Mouse (Mus musculus): ENCODE results near the gene Herpud1. TPM values are rescaled to one million over a fixed set of nuclear protein-coding genes. Genes with fewer than 3 reads are reported as not detected.
"Not testable (repeated sequence)": the region's sequence is repeated elsewhere in the genome, so short reads cannot be mapped to it uniquely, and the experiment has no call there.

Herpud1 gene
- total RNA-seq, 2 experiments from 2014 or later = 58.1 to 61.1 TPM

DNA sequence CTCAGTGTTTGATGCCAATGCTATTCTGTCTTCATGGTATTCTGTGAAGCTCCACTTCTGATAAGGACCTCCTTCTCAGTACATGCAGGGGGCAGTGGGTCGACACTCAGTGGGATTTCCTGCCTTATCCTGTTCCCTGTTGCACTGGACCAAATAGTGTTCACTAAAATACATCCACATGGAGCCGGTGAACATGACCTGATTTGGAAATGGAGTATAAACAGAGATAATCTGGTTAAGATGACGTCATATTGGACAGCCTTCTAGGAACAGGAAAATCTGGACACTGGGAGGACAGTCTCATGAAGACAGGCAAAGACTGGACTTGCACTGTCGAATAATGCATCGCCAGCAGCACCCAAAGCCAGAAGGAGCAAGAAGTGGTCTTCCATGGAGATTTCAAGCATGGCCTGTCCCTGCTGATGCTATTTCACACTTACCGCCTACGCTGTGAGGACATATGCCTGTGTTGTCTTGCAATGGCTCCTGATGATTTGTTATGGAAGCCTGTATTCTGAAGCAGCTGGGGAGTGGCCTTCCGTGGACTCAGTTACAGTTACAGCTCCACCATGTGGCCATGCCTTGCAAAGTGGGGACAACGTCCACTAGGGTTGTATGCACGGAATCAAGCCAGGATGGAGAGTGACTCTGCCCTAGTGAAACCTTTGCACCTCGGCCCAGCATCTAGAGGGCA, 10.9 kb downstream of the Herpud1 start:
- intact Hi-C loops (cut with DNase I) = loop anchor here (2.0 kb wide), 1 partner anchor 54 kb away; no protein-coding TSS in a partner anchor

GRCm38 (mm10) chr8:94398587-94398986, 12.3 kb downstream of the Herpud1 start:
- intact Hi-C loops (cut with DNase I) = no loop called here
- no peak for DNase-seq (ENCODE audit: low spot score in 2 of 2)

More for the DNA sequence above, 10.9 kb downstream of the Herpud1 start:
- peak; percentile 28 to 61 for DNase-seq (ENCODE audit: low spot score in 2 of 2)

- DNase-seq (ENCODE audit: low spot score in 2 of 2) = no peak
- intact Hi-C loops (cut with DNase I) = no loop called here
These were observed 13.2 kb downstream of the Herpud1 start for GRCm38 (mm10) chr8:94399361-94399953.

DNA sequence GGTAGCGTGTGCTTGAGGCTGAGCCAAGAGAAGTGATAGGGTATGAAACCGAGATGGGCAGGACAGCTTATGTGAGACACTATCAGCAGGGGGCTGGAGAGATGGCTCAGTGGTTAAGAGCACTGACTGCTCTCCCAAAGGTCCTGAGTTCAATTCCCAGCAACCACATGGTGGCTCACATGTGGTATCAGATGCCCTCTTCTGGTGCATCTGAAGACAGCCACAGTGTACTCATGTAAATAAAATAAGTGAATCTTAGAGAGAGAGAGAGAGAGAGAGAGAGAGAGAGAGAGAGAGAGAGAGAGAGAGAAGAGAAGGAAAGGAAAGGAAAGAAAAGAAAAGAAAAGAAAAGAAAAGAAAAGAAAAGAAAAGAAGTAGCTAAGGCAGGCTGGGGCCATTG, 13.7 kb downstream of the Herpud1 start:
- intact Hi-C loops (cut with DNase I); DNase-seq (ENCODE audit: low spot score in 2 of 2): not testable (repeated sequence)

GRCm38 (mm10) chr8:94408443-94409080, 22.3 kb downstream of the Herpud1 start:
- intact Hi-C loops (cut with DNase I) = no loop called here
- DNase-seq (ENCODE audit: low spot score in 2 of 2) = no peak

DNA sequence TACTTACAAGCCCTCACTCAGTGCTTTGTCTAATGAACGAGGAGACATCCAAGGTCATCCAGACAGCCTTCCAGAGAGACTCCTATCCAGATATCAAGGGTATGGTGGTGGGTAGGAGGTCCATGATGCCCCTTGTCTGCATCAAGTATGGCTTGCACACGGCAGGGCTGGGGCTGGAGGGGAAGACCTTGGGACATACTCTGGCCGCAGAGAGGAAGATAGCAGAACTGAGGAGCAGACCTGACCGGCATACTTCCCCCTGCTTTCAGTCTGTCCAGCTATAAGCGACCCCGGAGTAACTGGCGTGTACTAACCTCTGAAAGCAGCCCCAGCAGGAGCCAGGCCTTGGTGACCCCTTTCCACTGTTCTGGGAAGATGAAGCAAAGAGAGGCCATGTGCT, 23.3 kb downstream of the Herpud1 start:
- DNase-seq (ENCODE audit: low spot score in 2 of 2) = no peak
- intact Hi-C loops (cut with DNase I) = no loop called here

DNA sequence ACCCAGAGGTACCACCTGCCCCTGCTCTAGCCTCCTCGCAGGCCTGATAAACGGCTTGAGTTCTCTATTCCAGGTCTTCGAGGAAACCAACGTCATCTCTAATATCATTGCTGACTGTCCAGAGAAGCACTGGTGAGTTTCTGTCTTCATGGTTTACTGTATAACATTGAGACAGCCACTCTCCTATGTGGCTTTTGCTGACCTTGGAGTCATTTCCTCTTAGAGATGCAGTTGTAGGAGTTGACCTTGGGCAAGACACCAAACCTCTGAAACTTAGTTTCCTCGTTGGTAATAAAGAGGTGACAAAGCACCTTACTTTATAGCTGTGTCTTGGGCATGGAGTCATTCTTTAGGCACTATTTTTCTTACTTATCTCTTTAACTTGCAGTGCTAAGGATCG, 26.3 kb downstream of the Herpud1 start:
- intact Hi-C loops (cut with DNase I) = no loop called here
- DNase-seq (ENCODE audit: low spot score in 2 of 2) = no peak

DNA sequence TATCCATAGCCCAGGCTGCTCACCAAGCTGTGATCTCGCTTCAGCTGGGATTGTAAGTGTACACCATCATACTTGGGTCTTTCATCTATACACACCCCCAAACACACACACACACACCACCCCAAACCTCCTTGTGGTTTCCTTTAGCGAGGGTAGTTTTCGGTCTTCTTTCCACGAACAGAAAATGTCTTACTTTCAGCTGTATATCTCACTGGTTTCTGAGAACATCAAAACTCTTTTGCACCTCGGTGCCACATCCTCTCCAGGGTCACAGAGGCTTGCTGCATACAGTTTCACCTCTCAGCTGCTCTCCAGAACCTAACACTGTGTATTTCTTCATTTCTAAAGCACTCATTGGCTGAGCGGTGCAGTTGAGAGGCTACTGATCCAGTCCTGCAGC, 27.3 kb downstream of the Herpud1 start:
- no peak for DNase-seq (ENCODE audit: low spot score in 2 of 2)
- intact Hi-C loops (cut with DNase I) = no loop called here

DNA sequence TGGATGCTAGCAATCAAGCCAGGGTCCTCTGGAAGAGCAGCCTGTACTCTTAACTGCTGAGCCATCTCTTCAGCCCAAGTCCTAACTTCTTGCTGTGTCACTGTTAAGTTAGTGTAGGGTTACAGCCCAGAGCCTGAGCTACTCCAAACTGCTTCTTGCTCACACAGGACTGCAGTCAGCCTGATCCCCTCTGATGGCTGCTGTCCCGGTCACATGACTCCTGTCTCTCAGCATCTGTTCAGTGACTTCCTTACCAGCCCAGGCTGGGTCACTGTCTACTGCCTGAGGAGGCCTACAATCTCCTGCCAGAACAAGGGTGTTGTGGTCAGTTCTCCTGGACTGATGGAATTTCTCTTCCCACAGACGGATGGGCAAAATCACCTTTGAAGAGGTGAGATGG, 29.0 kb downstream of the Herpud1 start:
- no peak for DNase-seq (ENCODE audit: low spot score in 2 of 2)
- intact Hi-C loops (cut with DNase I) = no loop called here

GRCm38 (mm10) chr8:94418017-94418416, 31.8 kb downstream of the Herpud1 start:
- intact Hi-C loops (cut with DNase I) = no loop called here
- no peak for DNase-seq (ENCODE audit: low spot score in 2 of 2)

- intact Hi-C loops (cut with DNase I) = no loop called here
- no peak for DNase-seq (ENCODE audit: low spot score in 2 of 2)
These were observed 36.0 kb downstream of the Herpud1 start for GRCm38 (mm10) chr8:94422270-94422669.

DNA sequence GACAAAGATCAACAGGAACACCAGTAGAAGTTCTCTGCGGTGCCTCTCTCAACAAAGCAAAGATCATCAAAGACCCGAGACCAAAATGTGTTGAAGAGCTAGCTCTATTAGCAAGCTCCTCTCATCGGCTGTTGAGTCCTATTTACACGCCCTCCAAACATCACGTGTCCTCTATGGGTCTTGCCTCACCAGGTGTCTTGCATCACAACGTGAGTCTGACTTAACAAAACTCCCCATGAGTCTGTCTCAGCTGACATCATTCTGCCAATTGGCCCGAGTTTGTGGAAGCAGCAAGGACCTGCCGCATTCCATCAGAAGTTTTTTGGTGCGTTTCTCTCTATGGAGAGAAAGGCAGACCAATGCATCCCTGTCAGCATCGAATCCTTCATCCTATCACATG, 41.7 kb downstream of the Herpud1 start:
- DNase-seq (ENCODE audit: low spot score in 2 of 2) = no peak
- intact Hi-C loops (cut with DNase I) = no loop called here

DNA sequence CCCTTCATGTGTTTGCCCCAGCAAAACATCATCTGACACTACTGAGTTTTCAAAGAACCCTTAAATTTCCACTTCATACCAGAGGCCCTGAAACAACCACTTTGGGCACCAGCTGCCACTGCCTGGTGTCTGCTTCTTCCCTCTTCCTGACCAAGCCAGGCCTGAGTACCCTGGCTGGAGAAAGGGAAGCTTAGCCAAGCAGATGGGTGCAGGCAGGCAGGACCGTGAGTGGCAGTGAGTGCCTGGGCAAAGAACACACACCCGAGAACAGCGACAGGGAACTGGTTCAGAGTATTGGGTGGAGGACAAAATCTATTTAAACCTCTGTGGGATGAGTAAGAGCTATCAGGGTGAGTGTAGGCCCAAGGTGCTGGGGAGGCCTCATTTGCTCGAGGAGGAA, 42.2 kb downstream of the Herpud1 start:
- DNase-seq (ENCODE audit: low spot score in 2 of 2) = no peak
- intact Hi-C loops (cut with DNase I) = no loop called here

DNA sequence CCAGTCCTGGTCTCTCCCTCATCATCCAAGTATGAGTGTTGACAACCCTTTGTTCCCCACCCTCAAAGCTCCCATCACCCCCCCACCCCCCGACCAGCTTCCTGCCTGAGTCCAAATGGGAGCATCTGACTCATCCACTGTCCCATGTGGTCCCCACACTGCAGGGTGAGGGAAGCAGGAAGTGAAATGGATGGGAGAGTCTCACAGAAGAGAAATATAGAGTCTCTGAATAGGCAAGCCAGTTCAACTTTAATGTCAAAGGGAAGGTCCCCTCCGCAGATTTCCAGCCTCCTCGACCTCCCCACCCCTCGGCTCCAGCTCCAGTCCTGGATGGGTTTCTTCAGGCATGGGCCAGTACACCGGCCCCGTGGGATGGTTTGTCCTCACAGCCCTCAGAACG, 43.1 kb downstream of the Herpud1 start:
- DNase-seq (ENCODE audit: low spot score in 2 of 2) = no peak
- intact Hi-C loops (cut with DNase I) = no loop called here

- intact Hi-C loops (cut with DNase I) = no loop called here
- no peak for DNase-seq (ENCODE audit: low spot score in 2 of 2)
These were observed 46.0 kb downstream of the Herpud1 start for GRCm38 (mm10) chr8:94432212-94432611.

GRCm38 (mm10) chr8:94433981-94434466, 47.8 kb downstream of the Herpud1 start, which contains the start of gene Nlrc5:
Gene Nlrc5, plus strand, starts transcription at chr8:94434356.
- peak; percentile 28 to 47 for DNase-seq (ENCODE audit: low spot score in 2 of 2)
- intact Hi-C loops (cut with DNase I) = no loop called here

- DNase-seq (ENCODE audit: low spot score in 2 of 2) = no peak
- intact Hi-C loops (cut with DNase I) = no loop called here
These were observed 48.7 kb downstream of the Herpud1 start for GRCm38 (mm10) chr8:94434958-94435357.

DNA sequence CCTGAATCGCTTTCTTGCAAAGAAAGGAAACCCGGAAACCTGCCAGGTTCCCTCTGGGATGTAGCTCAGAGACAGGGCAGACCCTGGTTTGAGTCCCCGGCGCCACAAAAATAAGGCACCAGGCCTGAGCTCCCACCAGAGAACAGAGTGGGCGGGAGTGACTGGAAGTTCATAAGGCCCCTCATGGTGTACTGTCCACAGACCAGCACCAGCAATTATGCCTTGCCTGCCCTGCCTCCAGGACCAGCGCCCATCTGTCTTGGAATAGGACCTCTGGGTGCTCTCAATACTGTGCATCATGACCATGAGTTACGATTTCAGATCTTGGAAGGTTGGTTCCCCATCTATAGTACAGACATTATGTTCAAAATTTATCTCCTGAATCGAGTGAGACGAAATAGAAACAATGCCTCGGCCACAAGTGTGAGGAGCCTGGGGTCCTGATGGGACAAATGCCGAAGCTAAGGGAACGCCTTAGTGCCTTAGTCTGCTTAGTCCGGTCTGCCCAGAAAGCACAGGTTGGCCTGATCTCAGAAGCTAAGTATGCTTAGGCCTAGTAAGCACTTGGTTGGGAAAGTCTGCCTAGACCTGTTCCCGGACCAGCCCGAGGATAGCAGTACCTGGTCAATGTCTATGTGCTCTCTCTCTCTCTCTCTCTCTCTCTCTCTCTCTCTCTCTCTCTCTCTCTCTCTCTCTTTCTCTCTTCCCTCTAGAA, 49.3 kb downstream of the Herpud1 start:
- intact Hi-C loops (cut with DNase I) = no loop called here
- no peak for DNase-seq (ENCODE audit: low spot score in 2 of 2)

GRCm38 (mm10) chr8:94436112-94436572, 49.9 kb downstream of the Herpud1 start:
- DNase-seq (ENCODE audit: low spot score in 2 of 2) = no peak
- intact Hi-C loops (cut with DNase I) = no loop called here

- intact Hi-C loops (cut with DNase I) = no loop called here
- DNase-seq (ENCODE audit: low spot score in 2 of 2) = no peak
These were observed 50.7 kb downstream of the Herpud1 start for GRCm38 (mm10) chr8:94436900-94437299.
